Mouse (Mus musculus): ENCODE measurements around the gene Ltf. TPM values are rescaled to one million over a fixed set of nuclear protein-coding genes. Genes with fewer than 3 reads are reported as not detected.

The Ltf gene
- polyA plus RNA-seq, 1 experiment, result 3.5 TPM

GRCm38 (mm10) chr9:110999056-110999455 lies 20.0 kb upstream of the Ltf start:
- Histone ChIP-seq H3K4me1 (replicated peaks; ENCODE audit: control insufficient read depth, insufficient read depth, low read length) (peaks cover 3% of the 10 kb centered on the region), H3K4me3 (ENCODE audit: control insufficient read depth, insufficient read depth, low read length) (no peak overlapping the region), H3K36me3 (ENCODE audit: control insufficient read depth, insufficient read depth, low read length) (no peaks in the 10 kb centered on the region), H3K27ac (ENCODE audit: control insufficient read depth, insufficient read depth, low read length) (no peak overlapping the region), H3K27me3 (ENCODE audit: control insufficient read depth, insufficient read depth, low read length) (no peaks in the 10 kb centered on the region)
- no peak for DNase-seq
- 53% methylated on average over 2 of the region's 2 CpGs for WGBS
- TF ChIP-seq CTCF (IDR thresholded peaks at IDR 0.05; ENCODE audit: borderline replicate concordance, control insufficient read depth, extremely low read depth, insufficient read depth, low read length, poor library complexity) (no peak), POLR2A (IDR thresholded peaks at IDR 0.05; ENCODE audit: control insufficient read depth, extremely low read depth, insufficient read depth, low read length, poor library complexity) (no peak)

- Histone ChIP-seq H3K4me3 (ENCODE audit: control insufficient read depth, insufficient read depth, low read length) (no peak overlapping the region), H3K36me3 (ENCODE audit: control insufficient read depth, insufficient read depth, low read length) (no peaks in the 10 kb centered on the region), H3K27me3 (ENCODE audit: control insufficient read depth, insufficient read depth, low read length) (no peaks in the 10 kb centered on the region), H3K27ac (ENCODE audit: control insufficient read depth, insufficient read depth, low read length) (no peak overlapping the region), H3K4me1 (replicated peaks; ENCODE audit: control insufficient read depth, insufficient read depth, low read length) (peaks cover 1% of the 10 kb centered on the region)
- 92% methylated on average over 10 of the region's 10 CpGs for WGBS
- TF ChIP-seq POLR2A (IDR thresholded peaks at IDR 0.05; ENCODE audit: control insufficient read depth, extremely low read depth, insufficient read depth, low read length, poor library complexity), result no peak
- no peak for TF ChIP-seq CTCF (IDR thresholded peaks at IDR 0.05; ENCODE audit: borderline replicate concordance, control insufficient read depth, extremely low read depth, insufficient read depth, low read length, poor library complexity)
- no peak for DNase-seq
Measured at GRCm38 (mm10) chr9:110999856-111000255, 19.2 kb upstream of the Ltf start.

- TF ChIP-seq POLR2A (IDR thresholded peaks at IDR 0.05; ENCODE audit: control insufficient read depth, extremely low read depth, insufficient read depth, low read length, poor library complexity) (no peak), CTCF (IDR thresholded peaks at IDR 0.05; ENCODE audit: borderline replicate concordance, control insufficient read depth, extremely low read depth, insufficient read depth, low read length, poor library complexity) (no peak)
- Histone ChIP-seq H3K36me3 (ENCODE audit: control insufficient read depth, insufficient read depth, low read length) (no peaks in the 10 kb centered on the region), H3K4me1 (replicated peaks; ENCODE audit: control insufficient read depth, insufficient read depth, low read length) (no peaks in the 10 kb centered on the region; the same call in 1 of the 2 replicates), H3K27ac (ENCODE audit: control insufficient read depth, insufficient read depth, low read length) (no peak overlapping the region), H3K27me3 (ENCODE audit: control insufficient read depth, insufficient read depth, low read length) (no peaks in the 10 kb centered on the region), H3K4me3 (ENCODE audit: control insufficient read depth, insufficient read depth, low read length) (no peak overlapping the region)
- DNase-seq, result no peak
- WGBS, result 94% methylated on average over 12 of the region's 12 CpGs
Measured at GRCm38 (mm10) chr9:111001621-111002020, 17.4 kb upstream of the Ltf start.

GRCm38 (mm10) chr9:111003279-111003678 lies 15.8 kb upstream of the Ltf start:
- Histone ChIP-seq H3K27ac (ENCODE audit: control insufficient read depth, insufficient read depth, low read length) (no peak overlapping the region), H3K36me3 (ENCODE audit: control insufficient read depth, insufficient read depth, low read length) (no peaks in the 10 kb centered on the region), H3K4me1 (replicated peaks; ENCODE audit: control insufficient read depth, insufficient read depth, low read length) (no peaks in the 10 kb centered on the region; the same call in 1 of the 2 replicates), H3K27me3 (ENCODE audit: control insufficient read depth, insufficient read depth, low read length) (no peaks in the 10 kb centered on the region), H3K4me3 (ENCODE audit: control insufficient read depth, insufficient read depth, low read length) (no peak overlapping the region)
- 35% methylated on average over 9 of the region's 9 CpGs for whole genome bisulfite sequencing
- TF ChIP-seq CTCF (IDR thresholded peaks at IDR 0.05; ENCODE audit: borderline replicate concordance, control insufficient read depth, extremely low read depth, insufficient read depth, low read length, poor library complexity) (no peak), POLR2A (IDR thresholded peaks at IDR 0.05; ENCODE audit: control insufficient read depth, extremely low read depth, insufficient read depth, low read length, poor library complexity) (no peak)
- DNase-seq, result no peak

GRCm38 (mm10) chr9:111006544-111006943 lies 12.5 kb upstream of the Ltf start:
- Histone ChIP-seq H3K27ac (ENCODE audit: control insufficient read depth, insufficient read depth, low read length) (no peak overlapping the region), H3K4me1 (replicated peaks; ENCODE audit: control insufficient read depth, insufficient read depth, low read length) (peaks cover 3% of the 10 kb centered on the region), H3K36me3 (ENCODE audit: control insufficient read depth, insufficient read depth, low read length) (no peaks in the 10 kb centered on the region), H3K27me3 (ENCODE audit: control insufficient read depth, insufficient read depth, low read length) (no peaks in the 10 kb centered on the region), H3K4me3 (ENCODE audit: control insufficient read depth, insufficient read depth, low read length) (no peak overlapping the region)
- 95% methylated on average over 2 of the region's 2 CpGs for WGBS
- TF ChIP-seq CTCF (IDR thresholded peaks at IDR 0.05; ENCODE audit: borderline replicate concordance, control insufficient read depth, extremely low read depth, insufficient read depth, low read length, poor library complexity) (no peak), POLR2A (IDR thresholded peaks at IDR 0.05; ENCODE audit: control insufficient read depth, extremely low read depth, insufficient read depth, low read length, poor library complexity) (no peak)
- DNase-seq, result no peak

GRCm38 (mm10) chr9:111009763-111010162 lies 9.3 kb upstream of the Ltf start:
- DNase-seq, result no peak
- H3K36me3 ChIP-seq (ENCODE audit: control insufficient read depth, insufficient read depth, low read length), result no peaks in the 10 kb centered on the region
- no peaks in the 10 kb centered on the region for H3K27me3 ChIP-seq (ENCODE audit: control insufficient read depth, insufficient read depth, low read length)
- 76% methylated on average over 3 of the region's 3 CpGs for WGBS
- no peak overlapping the region for H3K27ac ChIP-seq (ENCODE audit: control insufficient read depth, insufficient read depth, low read length)
- H3K4me1 ChIP-seq (replicated peaks; ENCODE audit: control insufficient read depth, insufficient read depth, low read length), result peaks cover 3% of the 10 kb centered on the region
- H3K4me3 ChIP-seq (ENCODE audit: control insufficient read depth, insufficient read depth, low read length), result no peak overlapping the region
- TF ChIP-seq POLR2A (IDR thresholded peaks at IDR 0.05; ENCODE audit: control insufficient read depth, extremely low read depth, insufficient read depth, low read length, poor library complexity) (no peak), CTCF (IDR thresholded peaks at IDR 0.05; ENCODE audit: borderline replicate concordance, control insufficient read depth, extremely low read depth, insufficient read depth, low read length, poor library complexity) (no peak)

- Histone ChIP-seq H3K4me1 (replicated peaks; ENCODE audit: control insufficient read depth, insufficient read depth, low read length) (peaks cover 3% of the 10 kb centered on the region), H3K4me3 (ENCODE audit: control insufficient read depth, insufficient read depth, low read length) (no peak overlapping the region), H3K27ac (ENCODE audit: control insufficient read depth, insufficient read depth, low read length) (no peak overlapping the region), H3K36me3 (ENCODE audit: control insufficient read depth, insufficient read depth, low read length) (no peaks in the 10 kb centered on the region), H3K27me3 (ENCODE audit: control insufficient read depth, insufficient read depth, low read length) (no peaks in the 10 kb centered on the region)
- DNase-seq, result no peak
- TF ChIP-seq CTCF (IDR thresholded peaks at IDR 0.05; ENCODE audit: borderline replicate concordance, control insufficient read depth, extremely low read depth, insufficient read depth, low read length, poor library complexity), result no peak
- 88% methylated on average over 9 of the region's 9 CpGs for WGBS
Measured at GRCm38 (mm10) chr9:111011550-111011949, 7.5 kb upstream of the Ltf start.

Measured in thymus, adult 2 months (tissue).